Mouse (Mus musculus): ENCODE results near the gene Gnai3. TPM values are rescaled to one million over a fixed set of nuclear protein-coding genes. Genes with fewer than 3 reads are reported as not detected.

Gene Gnai3
- total RNA-seq, 2 experiments from 2014 or later, result 9.7 to 11.3 TPM

- no peak for DNase-seq
- intact Hi-C loops (cut with DNase I), result loop anchor here (2.0 to 10.0 kb wide), 5 partner anchors 44 to 367 kb away; partner anchors contain the start of genes Ahcyl1 and Gstm1
Observed at GRCm38 (mm10) chr3:108061420-108061819, 84.5 kb downstream of the Gnai3 start.

Other genes starting within 250 kb of the Gnai3 start
- 10 to 100 TPM in 1 of 2 experiments, 1 to 10 TPM in 1; 6.3 to 15.8 TPM for gene Gstm7, start 214.3 kb downstream of the Gnai3 start, total RNA-seq (2021)
- gene Gstm6, start 202.4 kb downstream of the Gnai3 start, total RNA-seq (2021), result under 1 TPM; 0.22 to 0.61 TPM
- gene Gstm3, start 176.9 kb downstream of the Gnai3 start, total RNA-seq (2021), result not detected
- gene Gstm2, start 159.7 kb downstream of the Gnai3 start, total RNA-seq (2021), result 100 to 1,000 TPM in 1 of 2 experiments, 10 to 100 TPM in 1; 51.9 to 103 TPM
- gene Gstm1, start 128.2 kb downstream of the Gnai3 start, total RNA-seq (2021), result 100 to 1,000 TPM; 138 to 202 TPM
- gene Gstm4, start 101.3 kb downstream of the Gnai3 start, total RNA-seq (2021), result 10 to 100 TPM; 11.3 to 13.5 TPM
- 1 to 10 TPM; 3.8 TPM for gene Ampd2, start 59.5 kb downstream of the Gnai3 start, total RNA-seq (2021)
- under 1 TPM; 0.25 to 0.28 TPM for gene Gnat2, start 53.4 kb downstream of the Gnai3 start, total RNA-seq (2021)
- not detected for gene Gpr61, start 8.7 kb upstream of the Gnai3 start, total RNA-seq (2021)
- gene Amigo1, start 40.2 kb upstream of the Gnai3 start, total RNA-seq (2021), result 10 to 100 TPM; 23.3 to 27.5 TPM
- 1 to 10 TPM; 2.5 to 3.1 TPM for gene Cyb561d1, start 55.1 kb upstream of the Gnai3 start, total RNA-seq (2021)
- 1 to 10 TPM; 5.7 to 6.1 TPM for gene Atxn7l2, start 64.8 kb upstream of the Gnai3 start, total RNA-seq (2021)
- gene Sypl2, start 80.5 kb upstream of the Gnai3 start, total RNA-seq (2021), result 100 to 1,000 TPM; 479 to 547 TPM
- 10 to 100 TPM; 43.6 to 48.1 TPM for gene Psma5, start 110.8 kb upstream of the Gnai3 start, total RNA-seq (2021)
- 10 to 100 TPM; 36.7 to 37.8 TPM for gene Sort1, start 137.9 kb upstream of the Gnai3 start, total RNA-seq (2021)
- gene Mybphl, start 218.8 kb upstream of the Gnai3 start, total RNA-seq (2021), result not detected
- gene Psrc1, start 237.7 kb upstream of the Gnai3 start, total RNA-seq (2021), result under 1 TPM; 0.26 to 0.32 TPM

All from gastrocnemius, postnatal 36 days (tissue).